Mouse (Mus musculus) colon, adult 2 months (tissue): ENCODE measurements around the gene Acsl5. TPM values are rescaled to one million over a fixed set of nuclear protein-coding genes. Genes with fewer than 3 reads are reported as not detected.

Experiments
- polyA plus RNA-seq: library from polyadenylated mRNA; depleted of rRNA; stranded (reverse); fragments of >200 nt; gene quantifications from 2 replicates; pipeline ENCODE4 v1.2.3, GENCODE M21; 2012; rRNA removed

The Acsl5 gene
- 9.3 and 9.7 TPM in 2 replicates for polyA plus RNA-seq

GRCm38 (mm10) chr19:55251383-55252124, at the start of gene Acsl5:
Gene Acsl5 (plus strand): TSS chr19:55251938.

GRCm38 (mm10) chr19:55241186-55241645, 10.5 kb upstream of the Acsl5 start, which contains the start of gene Gucy2g:
Gene Gucy2g (minus strand): TSS chr19:55241236.

DNA sequence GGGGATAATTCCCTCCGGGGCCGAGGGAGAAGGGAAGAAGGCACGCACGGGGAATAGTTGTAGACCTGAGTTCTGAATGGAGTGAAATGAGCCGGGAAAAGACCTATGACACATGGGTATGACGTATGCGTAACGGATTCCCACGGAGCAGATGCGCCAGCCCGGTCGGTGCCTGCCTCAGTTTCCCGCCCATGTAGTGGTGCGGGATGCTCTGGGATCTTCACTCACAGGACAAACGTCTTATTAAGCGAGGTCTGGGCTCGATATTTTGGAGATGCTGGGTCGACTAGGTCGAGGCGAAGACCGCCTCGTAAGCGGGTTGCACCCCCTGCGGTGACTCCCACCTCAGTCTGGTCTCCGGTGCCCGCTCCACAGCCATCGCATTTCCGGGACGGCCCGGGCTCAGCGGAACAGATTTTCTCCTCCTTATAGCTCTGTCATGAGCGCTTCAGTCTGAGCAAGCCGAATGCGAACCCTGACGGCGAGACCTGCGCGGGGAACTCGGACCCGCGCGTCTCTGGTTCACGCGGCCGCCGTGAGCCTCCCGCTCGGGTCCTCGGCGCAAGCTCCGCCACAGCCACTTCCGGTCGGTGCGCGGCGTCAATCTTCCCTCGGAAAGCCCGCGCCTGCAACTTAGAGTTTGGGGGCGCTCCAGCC, 63.8 kb downstream of the Acsl5 start, which contains the start of gene Zdhhc6:
Zdhhc6 (minus strand) TSS at position 581 of the 657 bp plus-strand sequence.

DNA sequence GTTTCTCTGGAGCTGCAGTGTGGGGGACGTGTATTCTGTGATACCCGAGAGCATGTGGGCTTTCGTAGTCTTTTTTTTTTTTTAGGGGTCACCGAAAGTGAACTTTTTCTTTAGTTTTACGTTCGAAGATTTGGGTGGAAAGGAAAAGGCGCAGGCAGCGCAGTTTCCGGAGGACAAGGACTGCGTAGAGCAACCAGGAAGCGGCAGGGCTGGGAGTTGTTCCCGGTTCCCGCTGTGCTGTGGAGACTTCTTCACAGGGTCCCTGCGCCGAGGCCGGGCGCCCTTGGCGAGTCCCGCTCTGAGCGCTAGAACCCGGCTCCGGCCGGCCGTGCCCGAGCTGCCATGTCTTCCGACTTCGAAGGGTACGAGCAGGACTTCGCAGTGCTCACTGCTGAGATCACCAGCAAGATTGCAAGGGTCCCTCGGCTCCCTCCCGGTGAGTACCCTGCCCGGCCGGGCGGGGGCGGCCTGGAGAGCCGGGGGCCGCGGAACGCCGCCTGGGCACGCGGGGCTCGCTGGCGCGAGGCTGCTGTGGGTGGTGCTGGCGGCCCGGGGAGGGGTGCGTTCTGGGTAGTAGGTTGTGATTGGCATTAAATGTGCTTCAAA, 64.5 kb downstream of the Acsl5 start, which contains the start of gene Vti1a:
Vti1a (plus strand) TSS at position 187 of the 606 bp plus-strand sequence.

Other genes starting within 250 kb of the Acsl5 start
- 13.4 and 14.7 TPM in 2 replicates for gene Gpam, start 124.7 kb upstream of the Acsl5 start, polyA plus RNA-seq
- 0.08 TPM in 1 of 2 replicates, not detected in the other for gene Tectb, start 71.2 kb upstream of the Acsl5 start, polyA plus RNA-seq
- gene Gucy2g, start 10.7 kb upstream of the Acsl5 start, polyA plus RNA-seq: 0.13 and 0.15 TPM in 2 replicates
- gene Zdhhc6, start 64.1 kb downstream of the Acsl5 start, polyA plus RNA-seq: 7.0 TPM in 2 replicates
- 8.7 and 9.2 TPM in 2 replicates for gene Vti1a, start 64.4 kb downstream of the Acsl5 start, polyA plus RNA-seq